Mouse (Mus musculus) kidney, embryonic 15.5 days (tissue): ENCODE measurements around the gene Pacs1. TPM values are rescaled to one million over a fixed set of nuclear protein-coding genes. Genes with fewer than 3 reads are reported as not detected.

ENCODE experiments used
- ATAC-seq: fragments of 200-750 bp; cut with Nextera tagmentation; replicated peaks from 2 replicates; pipeline ENCODE4 v1.8.0; 2017; ENCODE audit warnings: moderate TSS enrichment; ENCODE audit not compliant: low FRiP score
- H3K27ac ChIP-seq: fragments of 300-500 bp; sonication (generic); 2 replicates; pipeline ENCODE4 v1.5.1; 2015; ENCODE audit warnings: mild to moderate bottlenecking, inconsistent platforms
- H3K27me3 ChIP-seq: fragments of 300-500 bp; sonication (generic); 2 replicates; pipeline ENCODE4 v1.6.1; 2015; ENCODE audit warnings: inconsistent platforms
- H3K36me3 ChIP-seq: fragments of 300-500 bp; sonication (generic); 2 replicates; pipeline ENCODE4 v1.6.1; 2015; ENCODE audit warnings: inconsistent platforms
- H3K4me1 ChIP-seq: fragments of 300-500 bp; sonication (generic); 2 replicates; pipeline ENCODE4 v1.6.1; 2015; ENCODE audit warnings: inconsistent platforms
- H3K4me2 ChIP-seq: fragments of 300-500 bp; sonication (generic); 2 replicates; pipeline ENCODE4 v1.6.1; 2015; ENCODE audit warnings: moderate library complexity, mild to moderate bottlenecking, inconsistent platforms
- H3K4me3 ChIP-seq: fragments of 300-500 bp; sonication (generic); replicated peaks from 2 replicates; pipeline ENCODE4 v1.5.1; 2015; ENCODE audit warnings: mild to moderate bottlenecking, inconsistent platforms
- H3K9ac ChIP-seq: fragments of 300-500 bp; sonication (generic); 2 replicates; pipeline ENCODE4 v1.6.1; 2015; ENCODE audit warnings: mild to moderate bottlenecking, inconsistent platforms
- H3K9me3 ChIP-seq: fragments of 300-500 bp; sonication (generic); replicated peaks from 2 replicates; pipeline ENCODE4 v1.6.1; 2016; ENCODE audit warnings: inconsistent platforms
- WGBS: fragments of 180-500 bp; shearing (Covaris S2); methylation state at CpG from one replicate; pipeline ENCODE4 v1.1.7; 2015; ENCODE audit warnings: mixed read lengths; 5-methylcytosine and 5-hydroxymethylcytosine counted together
- polyA plus RNA-seq: library from polyadenylated mRNA; unstranded; fragments of >200 nt; fragmentation: Nextera tagmentation; extraction: Ambion mirVana; gene quantifications from 2 replicates; pipeline ENCODE4 v1.2.1, GENCODE M21; 2015

Gene Pacs1
- polyA plus RNA-seq, 1 experiment from 2014 or later: 25.0 TPM

GRCm38 (mm10) chr19:5108271-5108575 lies 164.7 kb downstream of the Pacs1 start:
- H3K4me2 ChIP-seq: peak overlapping the region; percentile 18
- peaks cover 61% of the 10 kb centered on the region for H3K36me3 ChIP-seq
- H3K4me1 ChIP-seq: peaks cover 39% of the 10 kb centered on the region
- 17% methylated on average over 5 of the region's 5 CpGs for WGBS
- peak overlapping the region; percentile 86 for H3K27ac ChIP-seq
- peak; percentile 6; the same call in 1 of the 2 replicates for ATAC-seq
- H3K27me3 ChIP-seq: no peaks in the 10 kb centered on the region
- no peak overlapping the region for H3K9ac ChIP-seq
- H3K9me3 ChIP-seq: no peaks in the 10 kb centered on the region
- H3K4me3 ChIP-seq: no peak overlapping the region

GRCm38 (mm10) chr19:5107556-5108270 lies 165.2 kb downstream of the Pacs1 start:
- WGBS: 68% methylated on average over 18 of the region's 18 CpGs
- H3K4me1 ChIP-seq: peaks cover 39% of the 10 kb centered on the region
- no peaks in the 10 kb centered on the region for H3K27me3 ChIP-seq
- no peak overlapping the region for H3K9ac ChIP-seq
- H3K27ac ChIP-seq: peak overlapping the region; percentile 86
- peaks cover 62% of the 10 kb centered on the region for H3K36me3 ChIP-seq
- ATAC-seq: no peak
- H3K9me3 ChIP-seq: no peaks in the 10 kb centered on the region
- peak overlapping the region; percentile 18; the same call in 1 of the 2 replicates for H3K4me2 ChIP-seq
- no peak overlapping the region for H3K4me3 ChIP-seq

GRCm38 (mm10) chr19:5106731-5107191 lies 166.2 kb downstream of the Pacs1 start, which contains the start of gene Rab1b:
Gene Rab1b, minus strand, starts transcription at chr19:5107072.
- H3K27me3 ChIP-seq: no peaks in the 10 kb centered on the region
- peak within 1 kb of the TSS; percentile 75 for H3K4me3 ChIP-seq
- H3K27ac ChIP-seq: peak within 1 kb of the TSS; percentile 95
- peak within 1 kb of the TSS; percentile 84 for H3K4me2 ChIP-seq
- under 1% methylated on average over 46 of the region's 46 CpGs for WGBS
- ATAC-seq: peak; percentile 93
- H3K4me1 ChIP-seq: peaks cover 39% of the 10 kb centered on the region
- H3K9ac ChIP-seq: peak within 1 kb of the TSS; percentile 88
- H3K36me3 ChIP-seq: peaks cover 63% of the 10 kb centered on the region
- no peaks in the 10 kb centered on the region for H3K9me3 ChIP-seq

GRCm38 (mm10) chr19:5106074-5106473 lies 166.8 kb downstream of the Pacs1 start:
- peak overlapping the region; percentile 95 for H3K27ac ChIP-seq
- peak overlapping the region; percentile 88 for H3K9ac ChIP-seq
- H3K4me1 ChIP-seq: peaks cover 39% of the 10 kb centered on the region
- no peaks in the 10 kb centered on the region for H3K9me3 ChIP-seq
- no peaks in the 10 kb centered on the region for H3K27me3 ChIP-seq
- H3K4me3 ChIP-seq: peak overlapping the region; percentile 75
- peak overlapping the region; percentile 84 for H3K4me2 ChIP-seq
- 6% methylated on average over 9 of the region's 9 CpGs for WGBS
- peaks cover 63% of the 10 kb centered on the region for H3K36me3 ChIP-seq
- no peak for ATAC-seq

GRCm38 (mm10) chr19:5098363-5099143 lies 174.4 kb downstream of the Pacs1 start, which contains the start of gene Cnih2:
Gene Cnih2, minus strand, starts transcription at chr19:5098521.
- H3K36me3 ChIP-seq: peaks cover 43% of the 10 kb centered on the region
- peak within 1 kb of the TSS; percentile 45 for H3K27ac ChIP-seq
- WGBS: 5% methylated on average over 31 of the region's 48 CpGs
- no peaks in the 10 kb centered on the region for H3K9me3 ChIP-seq
- peaks cover 59% of the 10 kb centered on the region for H3K4me1 ChIP-seq
- peak within 1 kb of the TSS; percentile 100 for H3K4me2 ChIP-seq
- H3K9ac ChIP-seq: peak within 1 kb of the TSS; percentile 79
- 0 out of 2 replicates have a peak, but pooled peaks cover 2% of the 10 kb centered on the region for H3K27me3 ChIP-seq
- ATAC-seq: peak; percentile 55
- peak within 1 kb of the TSS; percentile 63 for H3K4me3 ChIP-seq

GRCm38 (mm10) chr19:5097521-5098362 lies 175.2 kb downstream of the Pacs1 start:
- Histone ChIP-seq H3K27ac (peak overlapping the region; percentile 45), H3K27me3 (0 out of 2 replicates have a peak, but pooled peaks cover 2% of the 10 kb centered on the region), H3K4me2 (peak overlapping the region; percentile 100), H3K4me1 (peaks cover 59% of the 10 kb centered on the region), H3K9ac (peak overlapping the region; percentile 79), H3K4me3 (peak overlapping the region; percentile 63), H3K9me3 (no peaks in the 10 kb centered on the region), H3K36me3 (peaks cover 41% of the 10 kb centered on the region)
- peak; percentile 3 for ATAC-seq
- WGBS: 4% methylated on average over 31 of the region's 31 CpGs

GRCm38 (mm10) chr19:5095887-5096474 lies 176.9 kb downstream of the Pacs1 start:
- no peak overlapping the region for H3K27ac ChIP-seq
- H3K4me3 ChIP-seq: no peak overlapping the region
- H3K9me3 ChIP-seq: no peaks in the 10 kb centered on the region
- ATAC-seq: no peak
- peaks cover 41% of the 10 kb centered on the region for H3K36me3 ChIP-seq
- peaks cover 59% of the 10 kb centered on the region for H3K4me1 ChIP-seq
- no peak overlapping the region for H3K9ac ChIP-seq
- 18% methylated on average over 9 of the region's 9 CpGs for WGBS
- H3K27me3 ChIP-seq: 0 out of 2 replicates have a peak, but pooled peaks cover 2% of the 10 kb centered on the region
- H3K4me2 ChIP-seq: peak overlapping the region; percentile 100; the same call in 1 of the 2 replicates

- peaks cover 40% of the 10 kb centered on the region for H3K36me3 ChIP-seq
- no peak overlapping the region for H3K27ac ChIP-seq
- 0 out of 2 replicates have a peak, but pooled peaks cover 2% of the 10 kb centered on the region for H3K27me3 ChIP-seq
- H3K4me1 ChIP-seq: peaks cover 59% of the 10 kb centered on the region
- H3K4me3 ChIP-seq: no peak overlapping the region; the same call in 1 of the 2 replicates
- 39% methylated on average over 11 of the region's 11 CpGs for WGBS
- H3K4me2 ChIP-seq: peak overlapping the region; percentile 4; the same call in 1 of the 2 replicates
- H3K9ac ChIP-seq: no peak overlapping the region
- no peaks in the 10 kb centered on the region for H3K9me3 ChIP-seq
- no peak for ATAC-seq
Measured at GRCm38 (mm10) chr19:5094746-5095417, 178.0 kb downstream of the Pacs1 start.

- Histone ChIP-seq H3K4me2 (peak overlapping the region; percentile 4; the same call in 1 of the 2 replicates), H3K4me1 (peaks cover 58% of the 10 kb centered on the region), H3K9ac (no peak overlapping the region), H3K4me3 (no peak overlapping the region), H3K27me3 (0 out of 2 replicates have a peak, but pooled peaks cover 2% of the 10 kb centered on the region), H3K27ac (no peak overlapping the region), H3K9me3 (no peaks in the 10 kb centered on the region), H3K36me3 (peaks cover 37% of the 10 kb centered on the region)
- peak; percentile 44 for ATAC-seq
- under 1% methylated on average over 21 of the region's 21 CpGs for WGBS
Measured at GRCm38 (mm10) chr19:5094243-5094632, 178.7 kb downstream of the Pacs1 start.

GRCm38 (mm10) chr19:5093481-5094242 lies 179.3 kb downstream of the Pacs1 start:
- H3K9ac ChIP-seq: no peak overlapping the region
- 73% methylated on average over 12 of the region's 12 CpGs for WGBS

More at GRCm38 (mm10) chr19:5093481-5094242, 179.3 kb downstream of the Pacs1 start:
- Histone ChIP-seq H3K36me3 (peaks cover 37% of the 10 kb centered on the region), H3K9me3 (no peaks in the 10 kb centered on the region), H3K27ac (no peak overlapping the region), H3K27me3 (0 out of 2 replicates have a peak, but pooled peaks cover 2% of the 10 kb centered on the region), H3K4me1 (peaks cover 57% of the 10 kb centered on the region), H3K4me3 (no peak overlapping the region), H3K4me2 (0 out of 2 replicates have a peak overlapping the region, but pooled peaks have one; percentile 4)
- no peak for ATAC-seq
